Mouse (Mus musculus): ENCODE results near the gene Zpbp. TPM values are rescaled to one million over a fixed set of nuclear protein-coding genes. Genes with fewer than 3 reads are reported as not detected.
A peak's percentile ranks its signal among the peaks of the same experiment; 100 is the strongest.

Gene Zpbp
- total RNA-seq (2012; rRNA removed) (0.34 TPM in 2 replicates), total RNA-seq (2014; rRNA removed) (0.62 and 0.66 TPM in 2 replicates), polyA plus RNA-seq (2012; ENCODE audit: insufficient read length, low read depth) (0.25 and 0.50 TPM in 2 replicates)

GRCm38 (mm10) chr11:11461635-11462560 is at the start of gene Zpbp, which contains the start of gene Spata48:
TSS of gene Zpbp (minus strand) at chr11:11462408.
TSS of gene Spata48 (plus strand) at chr11:11462094.
- no peaks in the 10 kb centered on the region for H3K27me3 ChIP-seq (replicated peaks)
- peaks cover 3 to 20% of the 10 kb centered on the region in 2 experiments for H3K4me1 ChIP-seq (ENCODE audit: control insufficient read depth in 1 of 2, insufficient read depth in 2 of 2)
- no peaks in the 10 kb centered on the region for H3K79me2 ChIP-seq (replicated peaks; ENCODE audit: control insufficient read depth, extremely low read depth, insufficient read depth, poor library complexity, severe bottlenecking)
- no peaks in the 10 kb centered on the region for H3K9me3 ChIP-seq (replicated peaks; ENCODE audit: low read length)
- peak within 1 kb of the TSS; percentile 63 to 92 (median 73) for H3K4me3 ChIP-seq (replicated peaks in 1 of 3; ENCODE audit: low read depth in 2 of 3, low read length in 2 of 3, poor library complexity in 1 of 3)
- H3K27ac ChIP-seq (ENCODE audit: insufficient read depth, low read depth) = peak within 1 kb of the TSS; percentile 45
- in situ Hi-C loops (cut with MboI; ENCODE audit: low pct_ligation_motif_present, low pct_unique_long_range_greater_than_20kb, low sequenced_read_pairs) = loop anchor here (10.0 kb wide), 1 partner anchor 513 kb away; no protein-coding TSS in a partner anchor
- peak within 1 kb of the TSS; percentile 88 for H3K9ac ChIP-seq (ENCODE audit: insufficient read depth, low read depth)
- peak within 1 kb of the TSS; percentile 87 for H3K4me2 ChIP-seq (ENCODE audit: insufficient read depth, low read depth, poor library complexity, severe bottlenecking)
- peaks cover 0 to 2% of the 10 kb centered on the region in 2 experiments for H3K36me3 ChIP-seq (replicated peaks in 1 of 2; ENCODE audit: control insufficient read depth in 1 of 2, insufficient read depth in 1 of 2, low read length in 1 of 2)
- dilution Hi-C loops (cut with MboI; ENCODE audit: extremely low pct_ligation_motif_present, extremely low pct_unique_long_range_greater_than_20kb, low sequenced_read_pairs) = no loop called here
- DNase-seq (ENCODE audit: extremely low read depth) = peak; percentile 99
- TF ChIP-seq CTCF (conservative IDR thresholded peaks at IDR 0.05 in 1 of 2, IDR thresholded peaks at IDR 0.05 in 1 of 2; ENCODE audit: low read depth in 2 of 2, low read length in 2 of 2) (peak; percentile 91 to 96), CHD1 (IDR thresholded peaks at IDR 0.05; ENCODE audit: low read depth, low read length) (peak; percentile 17; the same call in 1 of the 2 replicates), NRF1 (IDR thresholded peaks at IDR 0.05; ENCODE audit: low read depth, low read length) (peak; percentile 51), GABPA (IDR thresholded peaks at IDR 0.05; ENCODE audit: insufficient replicate concordance, low read depth, low read length) (peak; percentile 53; the same call in 1 of the 2 replicates), PAX5 (IDR thresholded peaks at IDR 0.05; ENCODE audit: low read length) (no peak), ETS1 (conservative IDR thresholded peaks at IDR 0.05; ENCODE audit: low read depth, low read length) (peak; percentile 72), RCOR1 (conservative IDR thresholded peaks at IDR 0.05; ENCODE audit: low read depth, low read length) (peak; percentile 85), POLR2AphosphoS2 (IDR thresholded peaks at IDR 0.05; ENCODE audit: low read depth, low read length) (peak; percentile 74; the same call in 1 of the 2 replicates), MEF2A (IDR thresholded peaks at IDR 0.05; ENCODE audit: borderline replicate concordance, low read depth, low read length) (peak; percentile 80), ZNF384 (IDR thresholded peaks at IDR 0.05; ENCODE audit: low read depth, low read length) (no peak), BHLHE40 (IDR thresholded peaks at IDR 0.05; ENCODE audit: low read depth, low read length) (peak; percentile 98), HCFC1 (IDR thresholded peaks at IDR 0.05; ENCODE audit: low read depth, low read length) (peak; percentile 90), UBTF (IDR thresholded peaks at IDR 0.05; ENCODE audit: low read depth, low read length) (peak; percentile 99), JUND (conservative IDR thresholded peaks at IDR 0.05; ENCODE audit: low read depth, low read length) (peak; percentile 67), MXI1 (IDR thresholded peaks at IDR 0.05; ENCODE audit: low read depth, low read length) (peak; percentile 96), USF1 (IDR thresholded peaks at IDR 0.05; ENCODE audit: low read depth, low read length) (peak; percentile 98), TBP (conservative IDR thresholded peaks at IDR 0.05; ENCODE audit: low read depth, low read length) (peak; percentile 81), NELFE (IDR thresholded peaks at IDR 0.05; ENCODE audit: low read depth, low read length) (peak; percentile 86), POLR2A (IDR thresholded peaks at IDR 0.05; ENCODE audit: low read depth, low read length) (peak; percentile 93), TCF12 (IDR thresholded peaks at IDR 0.05; ENCODE audit: low read depth, low read length) (peak; percentile 94), IRF4 (IDR thresholded peaks at IDR 0.05; ENCODE audit: low read depth, low read length) (peak; percentile 68), SMC3 (IDR thresholded peaks at IDR 0.05; ENCODE audit: low read depth, low read length) (peak; percentile 79), JUN (IDR thresholded peaks at IDR 0.05; ENCODE audit: insufficient read depth, low read depth, low read length) (no peak; the same call in 1 of the 2 replicates), SIN3A (IDR thresholded peaks at IDR 0.05; ENCODE audit: low read length) (peak; percentile 81), MYC (IDR thresholded peaks at IDR 0.05; ENCODE audit: low read depth, low read length) (peak; percentile 96), ZKSCAN1 (IDR thresholded peaks at IDR 0.05; ENCODE audit: borderline replicate concordance, low read depth, low read length) (no peak), KAT2A (IDR thresholded peaks at IDR 0.05; ENCODE audit: insufficient replicate concordance, low read length) (peak; percentile 93; the same call in 1 of the 2 replicates), MAFK (IDR thresholded peaks at IDR 0.05; ENCODE audit: insufficient replicate concordance, low read length) (peak; percentile 23; the same call in 1 of the 2 replicates), EP300 (IDR thresholded peaks at IDR 0.05; ENCODE audit: low read length) (peak; percentile 80), USF2 (conservative IDR thresholded peaks at IDR 0.05; ENCODE audit: low read depth, low read length) (peak; percentile 97), ELF1 (IDR thresholded peaks at IDR 0.05; ENCODE audit: low read depth, low read length) (peak; percentile 88), ZC3H11A (IDR thresholded peaks at IDR 0.05; ENCODE audit: low read depth, low read length) (peak; percentile 61), RAD21 (IDR thresholded peaks at IDR 0.05; ENCODE audit: low read depth, low read length) (peak; percentile 95), CHD2 (IDR thresholded peaks at IDR 0.05; ENCODE audit: low read length) (peak; percentile 95), E2F4 (IDR thresholded peaks at IDR 0.05; ENCODE audit: insufficient replicate concordance, low read depth, low read length) (0 out of 2 replicates have a peak, but pooled peaks have one; percentile 57), MAZ (IDR thresholded peaks at IDR 0.05; ENCODE audit: low read depth, low read length) (peak; percentile 66; the same call in 1 of the 2 replicates), ZMIZ1 (IDR thresholded peaks at IDR 0.05; ENCODE audit: low read depth, low read length) (peak; percentile 90)

All from CH12.LX (cell line).